Mouse (Mus musculus) layer of hippocampus, adult 11-12 months (tissue): ENCODE measurements around the gene Slc9a3r1.

Source experiments
- DNase-seq: peaks from one replicate; pipeline ENCODE4 v3.0.0; 2022; ENCODE audit warnings: low spot score

The Slc9a3r1 gene

GRCm38 (mm10) chr11:115162205-115162601, 938 bp upstream of the Slc9a3r1 start:
- DNase-seq = no peak

DNA sequence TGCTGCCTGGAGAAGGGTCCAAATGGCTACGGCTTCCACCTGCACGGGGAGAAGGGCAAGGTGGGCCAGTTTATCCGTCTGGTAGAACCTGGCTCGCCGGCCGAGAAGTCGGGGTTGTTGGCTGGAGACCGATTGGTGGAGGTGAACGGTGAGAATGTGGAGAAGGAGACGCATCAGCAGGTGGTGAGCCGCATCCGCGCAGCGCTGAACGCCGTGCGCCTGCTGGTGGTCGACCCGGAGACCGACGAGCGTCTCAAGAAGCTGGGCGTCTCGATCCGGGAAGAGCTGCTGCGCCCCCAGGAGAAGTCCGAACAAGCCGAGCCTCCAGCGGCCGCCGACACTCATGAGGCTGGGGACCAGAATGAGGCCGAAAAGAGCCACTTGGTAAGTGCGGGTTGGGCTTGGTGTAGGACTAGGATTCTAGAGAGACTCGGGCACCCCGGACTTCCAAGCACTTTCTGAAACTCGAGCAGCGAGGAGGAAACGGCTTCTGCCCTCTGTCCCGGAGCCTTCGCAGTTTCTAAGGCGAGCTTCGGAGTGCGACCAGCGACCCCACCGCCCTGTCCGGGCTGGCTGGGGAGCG, 518 bp downstream of the Slc9a3r1 start:
- no peak for DNase-seq

DNA sequence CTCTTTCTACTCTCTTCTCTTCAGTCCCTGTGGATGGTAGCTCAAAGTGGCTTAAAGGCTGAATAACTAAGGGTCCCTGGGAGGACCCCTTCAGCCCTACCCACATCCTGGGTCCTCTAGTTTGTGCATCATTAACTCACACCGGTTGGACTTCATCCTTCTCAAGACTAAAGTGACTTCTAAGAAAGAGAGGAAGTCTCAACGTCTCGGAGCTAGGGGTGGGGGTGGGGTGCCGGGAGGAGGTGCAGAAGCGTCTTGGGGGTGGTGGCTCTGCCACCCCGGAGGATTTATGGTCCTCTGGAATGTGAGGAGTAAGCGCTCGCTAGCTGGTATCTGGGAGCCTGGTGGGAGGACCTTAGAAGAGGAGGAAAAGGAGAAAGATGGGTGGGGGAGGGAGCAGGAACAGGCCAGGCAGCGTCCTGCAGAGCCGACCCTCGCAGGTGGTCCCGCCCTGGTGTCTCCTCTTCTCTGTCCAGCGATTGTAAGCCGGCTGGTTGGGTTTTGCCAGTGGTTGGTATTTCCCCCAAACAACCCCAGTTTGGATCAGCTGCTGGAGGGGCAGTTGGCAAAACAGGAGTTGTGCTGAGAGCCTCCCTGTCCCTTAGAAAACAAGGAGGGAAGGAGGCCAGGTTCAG, 1.3 kb downstream of the Slc9a3r1 start:
- no peak for DNase-seq

DNA sequence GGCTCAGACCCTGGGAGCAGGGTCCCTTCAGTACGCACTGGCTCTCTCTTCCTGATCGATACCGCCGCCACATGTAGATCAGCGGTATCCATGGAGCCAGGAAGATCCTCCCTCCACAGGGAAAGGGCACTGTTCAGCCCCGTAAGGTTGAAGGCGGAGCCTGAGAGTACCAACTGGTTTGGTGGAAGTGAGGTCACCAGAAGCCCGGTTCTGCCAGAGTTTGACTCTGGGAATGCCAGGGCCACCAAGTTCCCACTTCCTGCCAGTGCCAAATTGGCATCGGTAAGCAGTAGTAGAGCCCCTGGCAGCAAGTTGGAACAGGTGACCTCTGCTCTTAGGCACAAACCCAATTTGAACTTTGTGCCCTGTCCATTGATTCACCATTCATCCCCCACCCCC, 1.8 kb downstream of the Slc9a3r1 start:
- DNase-seq = peak; percentile 54

GRCm38 (mm10) chr11:115166776-115167175, 3.6 kb downstream of the Slc9a3r1 start:
- DNase-seq = no peak

- DNase-seq = no peak
These were observed 4.6 kb downstream of the Slc9a3r1 start for GRCm38 (mm10) chr11:115167631-115168249.

- DNase-seq = no peak
These were observed 6.3 kb downstream of the Slc9a3r1 start for GRCm38 (mm10) chr11:115169430-115169829.

GRCm38 (mm10) chr11:115171125-115171524, 8.0 kb downstream of the Slc9a3r1 start:
- DNase-seq = no peak

DNA sequence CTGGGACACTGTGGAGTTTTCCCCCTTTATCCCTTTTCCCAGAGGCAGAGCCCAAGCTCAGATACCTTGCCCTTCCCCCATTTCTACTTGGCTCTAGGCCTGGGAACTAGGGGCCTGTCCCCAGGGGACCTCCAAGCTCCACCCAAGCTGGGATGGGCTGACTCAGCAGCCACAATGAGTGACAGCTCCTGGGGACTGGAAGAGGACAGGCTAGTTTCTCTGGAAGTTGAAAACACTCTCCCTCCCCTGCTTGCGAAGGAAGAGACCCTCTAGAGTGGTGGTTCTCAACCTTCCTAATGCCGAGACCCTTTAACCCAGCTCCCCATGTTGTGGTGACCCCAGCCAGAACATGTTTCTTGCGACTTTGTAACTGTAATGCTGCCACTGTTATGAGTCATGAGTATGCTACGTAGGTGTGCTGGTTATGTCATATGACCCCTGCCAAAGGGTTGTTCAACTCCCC, 9.7 kb downstream of the Slc9a3r1 start:
- DNase-seq = no peak

- DNase-seq = no peak
These were observed 10.6 kb downstream of the Slc9a3r1 start for GRCm38 (mm10) chr11:115173549-115174339.

GRCm38 (mm10) chr11:115176399-115177190, 13.5 kb downstream of the Slc9a3r1 start:
- DNase-seq = no peak

DNA sequence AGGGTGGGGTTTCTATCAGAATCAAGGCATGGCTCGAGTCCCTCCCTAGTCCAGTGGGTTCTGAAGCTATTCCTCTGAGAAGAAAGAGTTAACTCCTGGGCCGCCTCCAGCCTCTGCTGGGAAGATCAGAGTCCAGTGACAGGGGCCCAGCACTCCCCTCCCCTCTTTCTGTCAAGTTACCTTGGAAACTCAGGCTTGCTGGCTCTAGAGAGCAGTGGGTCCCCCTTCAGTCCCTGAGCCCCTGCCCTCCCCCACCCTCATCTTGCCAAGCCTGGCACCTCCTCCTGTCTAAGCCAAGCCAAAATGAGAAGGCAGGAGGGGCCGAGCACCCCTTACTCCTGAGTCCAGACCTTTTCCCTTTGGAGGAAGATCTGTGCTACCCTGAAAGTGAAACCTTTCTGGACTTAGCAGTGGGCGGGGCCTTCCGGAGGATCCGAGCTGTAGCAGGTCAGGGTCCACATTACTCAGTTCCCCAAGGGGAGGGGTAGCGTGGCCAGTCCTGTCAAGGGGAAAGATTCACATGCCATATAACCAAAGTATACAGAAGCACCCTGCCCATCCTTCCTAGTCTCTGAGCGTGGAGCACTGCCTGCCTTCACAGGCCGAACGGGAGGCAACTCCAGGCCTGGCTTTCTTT, 14.5 kb downstream of the Slc9a3r1 start:
- DNase-seq = no peak

- DNase-seq = no peak
These were observed 15.6 kb downstream of the Slc9a3r1 start for GRCm38 (mm10) chr11:115178766-115179165.

DNA sequence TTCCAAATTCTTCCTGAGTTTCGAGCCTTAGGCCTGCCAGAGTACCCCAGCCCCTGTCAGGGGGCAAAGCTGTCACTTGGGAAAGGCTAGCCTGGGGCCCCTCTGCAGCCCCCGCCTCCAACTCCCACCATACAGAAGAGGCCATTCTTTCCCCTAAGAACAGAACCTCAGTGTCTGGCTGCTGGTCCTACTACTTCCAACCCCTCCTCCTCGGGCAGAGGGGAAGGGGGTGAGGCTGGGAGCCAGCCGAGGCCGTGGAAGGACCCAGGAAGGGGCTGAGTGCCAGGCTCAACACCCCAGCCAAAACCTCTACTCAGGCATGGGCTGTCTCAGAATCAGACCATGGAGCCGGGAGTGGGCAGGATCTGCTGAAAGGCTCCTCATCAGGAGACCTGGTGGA, 16.1 kb downstream of the Slc9a3r1 start:
- DNase-seq = peak; percentile 41

DNA sequence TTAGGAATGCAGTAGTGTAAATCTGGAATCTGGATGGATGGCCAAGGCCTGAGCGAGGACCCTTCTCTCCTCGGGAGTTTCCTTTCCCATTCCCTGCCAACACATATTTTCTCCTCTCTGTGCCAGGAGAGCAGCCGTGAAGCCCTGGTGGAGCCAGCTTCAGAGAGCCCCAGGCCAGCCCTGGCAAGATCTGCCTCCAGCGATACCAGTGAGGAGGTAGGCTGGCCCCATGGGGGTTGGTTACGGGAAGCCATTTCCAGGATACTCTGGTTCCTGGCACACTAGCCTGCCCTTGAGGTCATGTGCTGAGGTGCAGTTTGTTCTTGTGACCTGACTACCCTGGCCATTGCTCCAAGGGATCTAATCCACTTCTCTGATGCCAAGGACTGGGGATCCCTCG, 16.7 kb downstream of the Slc9a3r1 start:
- DNase-seq = no peak

DNA sequence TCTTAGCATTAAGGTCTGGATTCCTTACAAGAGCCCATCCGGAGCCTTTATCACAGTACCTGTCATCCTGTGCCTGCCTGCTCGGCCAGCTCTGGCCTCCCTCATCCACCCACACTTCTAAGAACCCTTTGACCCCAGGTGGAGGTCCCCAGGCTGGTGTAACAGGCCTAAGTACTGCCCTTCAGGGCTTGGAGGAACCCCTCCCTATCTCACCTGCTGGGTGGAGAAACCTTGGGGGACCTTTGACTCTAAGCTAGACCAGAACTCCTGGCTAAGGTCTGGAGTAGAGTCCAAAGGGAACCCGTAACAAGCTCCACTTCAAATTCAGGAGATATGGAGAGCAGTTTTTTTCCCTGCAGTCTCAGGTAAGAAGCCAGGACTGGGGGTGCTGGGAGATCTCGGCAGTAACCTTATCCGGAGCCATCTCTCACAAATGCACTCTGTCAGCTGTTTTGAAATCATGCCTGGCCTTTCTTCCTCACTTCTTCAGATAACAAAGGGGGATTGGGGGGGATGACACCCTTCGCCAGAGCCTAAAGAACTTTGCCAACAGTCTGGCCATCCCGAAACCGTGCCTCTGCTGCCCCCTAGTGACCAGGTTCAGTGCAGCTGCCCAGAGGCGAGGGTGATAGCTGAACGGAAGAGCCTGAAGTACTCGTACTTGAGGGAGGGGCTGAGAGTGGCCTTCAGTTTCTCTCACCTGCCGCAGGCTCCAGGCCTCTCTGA, 18.9 kb downstream of the Slc9a3r1 start:
- DNase-seq = peak; percentile 79

GRCm38 (mm10) chr11:115184973-115185372, 21.8 kb downstream of the Slc9a3r1 start:
- no peak for DNase-seq

- peak; percentile 99 for DNase-seq
These were observed 24.1 kb downstream of the Slc9a3r1 start, which contains the start of gene Tmem104 for GRCm38 (mm10) chr11:115187224-115187639. Gene Tmem104, plus strand, starts transcription at chr11:115187487.

- DNase-seq = no peak
These were observed 24.6 kb downstream of the Slc9a3r1 start, which contains the start of gene Nat9 for GRCm38 (mm10) chr11:115187693-115188092. Gene Nat9, minus strand, starts transcription at chr11:115187859.

DNA sequence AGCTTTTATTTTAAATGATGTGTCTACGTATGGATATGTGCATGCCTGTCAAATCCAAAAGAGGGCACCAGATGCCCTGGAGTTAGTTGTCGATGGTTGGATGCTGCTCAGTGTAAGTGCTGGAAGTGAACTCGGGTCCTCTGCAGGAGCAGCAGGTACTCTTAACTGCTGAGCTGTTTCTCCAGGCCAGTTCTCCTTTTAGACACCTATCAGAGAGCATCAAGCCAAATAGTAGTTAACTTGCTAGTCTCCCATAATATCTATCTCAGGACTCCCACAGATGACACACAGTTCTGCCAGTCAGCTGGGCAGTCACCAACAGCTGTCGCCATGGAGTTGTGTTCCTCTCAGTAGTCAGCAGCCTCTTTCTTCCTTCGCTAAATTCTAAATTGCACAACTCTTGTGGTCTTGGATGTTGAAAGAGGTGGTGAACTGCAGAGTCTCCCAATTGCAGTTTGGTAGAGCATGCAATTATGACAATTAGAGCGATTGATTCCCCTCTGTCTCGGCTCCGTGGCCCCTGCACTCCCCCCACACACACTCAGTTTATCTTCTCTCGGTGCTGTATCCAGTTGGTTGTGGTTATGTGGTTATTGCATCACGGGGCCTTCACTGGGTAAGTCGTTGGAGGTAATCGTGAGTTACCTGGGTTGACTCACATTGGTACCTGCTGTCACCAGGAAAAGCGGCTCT, 25.5 kb downstream of the Slc9a3r1 start:
- no peak for DNase-seq
